Mouse (Mus musculus): ENCODE data around the gene Kif16b. TPM values are rescaled to one million over a fixed set of nuclear protein-coding genes. Genes with fewer than 3 reads are reported as not detected.
A peak's percentile ranks its signal among the peaks of the same experiment; 100 is the strongest.

Kif16b gene
- polyA plus RNA-seq, 1 experiment from 2014 or later, result 4.2 TPM

DNA sequence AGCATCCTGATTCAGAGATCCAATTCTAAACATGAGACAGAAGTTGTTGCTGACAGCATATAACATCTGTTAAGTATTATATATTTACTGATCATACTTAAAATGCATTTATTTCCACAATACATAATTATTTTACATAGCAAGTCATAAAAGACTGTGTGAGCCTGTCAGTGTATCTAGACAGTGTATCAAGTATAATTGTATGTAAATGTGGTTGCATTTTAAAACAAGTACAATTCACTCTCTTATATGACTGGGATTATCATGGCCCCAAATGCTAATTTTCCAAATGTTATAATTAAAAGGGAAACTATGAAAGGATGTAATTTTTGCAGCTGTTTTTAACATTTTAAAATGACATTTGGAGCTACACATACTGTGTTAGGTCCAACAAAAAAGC is 182.3 kb downstream of the Kif16b start:
- no peaks in the 10 kb centered on the region for H3K4me1 ChIP-seq (replicated peaks)
- H3K9ac ChIP-seq, result no peak overlapping the region
- no peak overlapping the region for H3K27ac ChIP-seq
- H3K27me3 ChIP-seq, result no peaks in the 10 kb centered on the region
- no peak overlapping the region for H3K4me3 ChIP-seq
- no peak overlapping the region for H3K4me2 ChIP-seq
- H3K36me3 ChIP-seq, result no peaks in the 10 kb centered on the region
- no peak for ATAC-seq (ENCODE audit: low FRiP score)
- H3K9me3 ChIP-seq, result no peaks in the 10 kb centered on the region

DNA sequence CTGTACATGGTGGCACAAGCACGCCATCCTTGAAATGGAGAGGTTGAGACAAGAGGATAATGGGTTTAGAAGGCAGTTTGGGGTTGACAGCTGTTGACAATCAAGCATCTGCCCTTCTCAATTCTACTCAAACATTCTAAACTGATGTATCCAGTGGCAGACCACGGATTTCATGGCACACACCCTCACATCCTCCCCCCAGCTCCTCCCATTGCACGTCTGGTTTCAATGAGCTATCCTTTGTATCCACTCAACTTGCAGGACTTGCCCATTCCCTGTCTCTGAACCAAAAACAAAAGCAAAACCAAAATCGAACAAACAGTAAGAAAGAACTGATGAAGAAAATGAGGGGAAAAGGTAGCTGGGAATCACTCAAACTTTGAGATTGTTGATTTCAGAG is 183.7 kb downstream of the Kif16b start:
- Histone ChIP-seq H3K4me3 (no peak overlapping the region), H3K9me3 (no peaks in the 10 kb centered on the region), H3K4me2 (no peak overlapping the region), H3K9ac (no peak overlapping the region), H3K27ac (no peak overlapping the region), H3K27me3 (no peaks in the 10 kb centered on the region), H3K4me1 (replicated peaks) (no peaks in the 10 kb centered on the region), H3K36me3 (peaks cover under 1% of the 10 kb centered on the region; the same call in 1 of the 2 replicates)
- no peak for ATAC-seq (ENCODE audit: low FRiP score)
- 82% methylated on average over 4 of the region's 4 CpGs for WGBS

DNA sequence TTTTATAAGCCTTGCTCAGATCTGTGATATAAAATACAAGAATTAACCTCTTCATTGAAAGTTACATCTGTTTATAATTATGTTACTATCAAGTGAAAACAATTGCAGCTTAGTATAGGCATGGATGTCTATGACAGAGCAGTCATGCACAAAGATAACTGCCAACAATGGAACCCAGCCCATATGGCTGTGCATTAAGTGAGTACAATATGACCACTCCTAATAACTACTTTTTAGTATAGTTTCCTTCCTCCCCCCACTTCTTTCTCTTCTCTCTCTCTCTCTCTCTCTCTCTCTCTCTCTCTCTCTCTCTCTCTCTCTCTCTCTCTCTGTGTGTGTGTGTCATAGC is 185.4 kb downstream of the Kif16b start:
- H3K27ac ChIP-seq, result no peak overlapping the region
- H3K4me3 ChIP-seq, result no peak overlapping the region
- no peak for ATAC-seq (ENCODE audit: low FRiP score)
- H3K27me3 ChIP-seq, result no peaks in the 10 kb centered on the region
- no peak overlapping the region for H3K9ac ChIP-seq
- no peak overlapping the region for H3K4me2 ChIP-seq
- H3K36me3 ChIP-seq, result peaks cover 16% of the 10 kb centered on the region
- H3K4me1 ChIP-seq (replicated peaks), result no peaks in the 10 kb centered on the region
- H3K9me3 ChIP-seq, result no peaks in the 10 kb centered on the region

DNA sequence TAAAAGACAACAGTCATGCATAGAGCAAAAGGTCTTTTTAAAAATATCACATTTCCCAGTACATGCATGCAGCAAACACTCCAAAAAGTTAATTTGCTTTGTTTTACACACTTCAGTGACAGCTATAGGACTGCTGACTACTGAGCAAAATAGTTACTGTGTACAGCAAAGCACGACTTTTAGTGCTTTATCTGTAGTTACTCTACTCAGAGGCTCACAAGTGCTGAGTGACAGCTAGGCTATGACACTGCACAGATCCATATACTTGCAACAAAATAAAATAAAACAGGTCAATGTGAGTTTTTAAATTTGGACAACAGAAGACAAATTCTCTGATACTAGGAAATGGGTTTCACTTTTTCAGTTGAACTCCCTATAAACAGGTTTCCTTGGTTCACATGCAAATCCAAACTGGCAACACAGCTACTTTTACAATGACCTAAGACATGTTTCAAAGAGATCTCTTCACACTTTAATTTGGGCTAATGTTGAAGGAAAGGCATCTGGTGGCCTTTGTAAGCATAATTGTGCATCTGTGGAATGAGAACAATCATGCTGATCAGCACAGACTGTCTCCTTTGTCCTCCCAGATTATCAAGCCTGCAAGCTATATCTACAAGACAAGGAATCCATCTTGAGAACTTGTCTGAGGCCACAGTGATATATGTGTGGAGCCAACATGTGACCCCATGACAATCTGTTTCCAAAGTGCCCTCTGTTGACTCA is 186.0 kb downstream of the Kif16b start:
- Histone ChIP-seq H3K9ac (no peak overlapping the region), H3K36me3 (peaks cover 16% of the 10 kb centered on the region), H3K4me2 (no peak overlapping the region), H3K27me3 (no peaks in the 10 kb centered on the region), H3K9me3 (no peaks in the 10 kb centered on the region), H3K27ac (no peak overlapping the region), H3K4me3 (no peak overlapping the region), H3K4me1 (replicated peaks) (no peaks in the 10 kb centered on the region)
- no peak for ATAC-seq (ENCODE audit: low FRiP score)
- WGBS, result 50% methylated on average over 1 of the region's 1 CpGs

DNA sequence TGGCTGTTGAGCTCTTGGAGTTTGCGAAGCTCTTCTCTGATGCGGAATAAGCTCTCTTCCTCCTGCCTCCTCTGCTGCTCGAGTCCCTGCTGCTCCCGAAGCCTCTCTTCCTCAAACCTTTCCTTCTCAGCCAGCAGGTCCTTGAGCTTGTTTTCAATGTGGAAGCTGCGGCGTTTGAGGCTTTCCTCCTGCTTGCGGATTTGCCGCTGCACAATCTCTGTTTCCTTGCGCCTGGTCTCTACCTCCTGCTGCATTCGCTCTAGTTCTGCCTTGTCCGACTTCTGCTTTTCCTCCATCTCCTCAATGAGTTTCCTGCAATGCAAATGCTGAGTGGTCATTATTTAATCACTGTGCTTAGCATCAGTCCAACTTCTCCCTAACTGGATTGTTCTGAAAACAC is 188.6 kb downstream of the Kif16b start:
- WGBS, result 84% methylated on average over 11 of the region's 11 CpGs
- no peak overlapping the region for H3K9ac ChIP-seq
- no peaks in the 10 kb centered on the region for H3K27me3 ChIP-seq
- H3K4me3 ChIP-seq, result no peak overlapping the region
- H3K27ac ChIP-seq, result no peak overlapping the region
- 0 out of 2 replicates have a peak, but pooled peaks cover 4% of the 10 kb centered on the region for H3K4me1 ChIP-seq (replicated peaks)
- no peak overlapping the region for H3K4me2 ChIP-seq
- peaks cover 16% of the 10 kb centered on the region for H3K36me3 ChIP-seq
- H3K9me3 ChIP-seq, result no peaks in the 10 kb centered on the region
- no peak for ATAC-seq (ENCODE audit: low FRiP score)

DNA sequence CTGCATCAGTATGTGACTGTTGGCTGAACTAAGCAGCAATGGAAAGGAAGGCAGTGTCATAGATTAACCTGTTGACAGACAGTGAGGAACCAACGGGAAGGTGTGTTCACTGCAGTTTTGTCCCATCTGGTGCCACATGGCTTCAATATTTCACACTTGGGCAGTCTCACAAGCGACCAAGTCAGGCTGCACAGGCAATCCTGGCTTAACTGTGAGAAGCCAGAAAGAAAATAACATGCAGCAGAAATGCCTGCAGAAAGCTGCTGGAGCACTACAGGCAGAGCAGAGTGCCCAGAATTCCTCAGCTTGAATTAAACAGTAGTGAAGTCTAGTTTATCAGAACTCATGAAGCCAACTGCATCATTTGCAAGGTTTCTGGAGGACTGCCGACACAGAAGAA is 192.0 kb downstream of the Kif16b start:
- 0 out of 2 replicates have a peak, but pooled peaks cover 4% of the 10 kb centered on the region for H3K4me1 ChIP-seq (replicated peaks)
- H3K27me3 ChIP-seq, result no peaks in the 10 kb centered on the region
- no peak overlapping the region for H3K4me2 ChIP-seq
- H3K9ac ChIP-seq, result no peak overlapping the region
- no peak overlapping the region for H3K27ac ChIP-seq
- no peaks in the 10 kb centered on the region for H3K9me3 ChIP-seq
- H3K36me3 ChIP-seq, result peaks cover 16% of the 10 kb centered on the region
- 74% methylated on average over 3 of the region's 3 CpGs for WGBS
- H3K4me3 ChIP-seq, result no peak overlapping the region
- ATAC-seq (ENCODE audit: low FRiP score), result no peak

DNA sequence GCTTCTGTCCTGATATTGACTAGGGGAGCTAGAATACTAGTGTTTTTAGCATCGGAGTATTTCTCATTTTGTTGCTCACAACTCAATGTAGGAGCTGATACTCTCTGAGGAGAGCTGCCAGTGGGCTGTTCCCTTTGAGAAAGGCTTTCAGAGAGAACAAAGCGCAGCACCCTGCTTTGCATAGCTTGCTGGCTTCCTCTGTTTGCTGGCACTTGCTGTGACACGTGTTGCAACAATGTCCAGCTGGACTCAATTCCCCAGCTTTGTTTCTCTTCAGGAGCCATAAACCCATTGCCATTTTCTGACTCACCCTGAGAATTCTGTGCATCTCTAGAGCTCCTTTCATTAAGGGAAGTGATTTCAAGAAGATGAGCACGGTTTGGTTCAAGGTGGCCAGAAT is 200.6 kb downstream of the Kif16b start:
- no peak overlapping the region for H3K4me2 ChIP-seq
- WGBS, result 34% methylated on average over 4 of the region's 4 CpGs
- H3K9me3 ChIP-seq, result no peaks in the 10 kb centered on the region
- 0 out of 2 replicates have a peak, but pooled peaks cover 3% of the 10 kb centered on the region for H3K36me3 ChIP-seq
- H3K4me1 ChIP-seq (replicated peaks), result no peaks in the 10 kb centered on the region
- H3K27ac ChIP-seq, result no peak overlapping the region
- no peaks in the 10 kb centered on the region for H3K27me3 ChIP-seq
- no peak overlapping the region for H3K9ac ChIP-seq
- H3K4me3 ChIP-seq, result no peak overlapping the region
- no peak for ATAC-seq (ENCODE audit: low FRiP score)

DNA sequence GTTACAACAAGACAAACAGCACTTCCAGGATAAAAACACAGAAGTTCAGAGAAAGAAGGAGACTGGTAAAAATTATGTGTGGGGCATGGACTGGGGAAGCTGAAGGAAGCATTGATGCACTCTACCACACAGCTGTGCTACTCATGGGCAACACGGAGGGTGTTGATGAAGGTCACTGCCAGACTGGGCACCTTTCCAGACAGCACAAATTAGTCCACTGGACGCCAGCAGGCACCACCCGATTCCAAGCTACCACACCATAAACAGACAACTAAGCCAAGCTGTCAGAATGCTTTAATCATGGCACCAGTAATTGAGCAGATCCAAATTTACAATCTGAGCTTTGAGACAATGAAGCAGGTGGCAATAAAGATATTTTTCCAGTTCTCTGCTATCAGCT is 202.7 kb downstream of the Kif16b start:
- H3K27ac ChIP-seq, result no peak overlapping the region
- peak; percentile 58; the same call in 1 of the 2 replicates for ATAC-seq (ENCODE audit: low FRiP score)
- 54% methylated on average over 3 of the region's 3 CpGs for WGBS
- H3K4me2 ChIP-seq, result no peak overlapping the region
- H3K9ac ChIP-seq, result no peak overlapping the region
- H3K4me3 ChIP-seq, result no peak overlapping the region
- H3K9me3 ChIP-seq, result no peaks in the 10 kb centered on the region
- no peaks in the 10 kb centered on the region for H3K27me3 ChIP-seq
- H3K36me3 ChIP-seq, result 0 out of 2 replicates have a peak, but pooled peaks cover 3% of the 10 kb centered on the region
- H3K4me1 ChIP-seq (replicated peaks), result 0 out of 2 replicates have a peak, but pooled peaks cover 6% of the 10 kb centered on the region

DNA sequence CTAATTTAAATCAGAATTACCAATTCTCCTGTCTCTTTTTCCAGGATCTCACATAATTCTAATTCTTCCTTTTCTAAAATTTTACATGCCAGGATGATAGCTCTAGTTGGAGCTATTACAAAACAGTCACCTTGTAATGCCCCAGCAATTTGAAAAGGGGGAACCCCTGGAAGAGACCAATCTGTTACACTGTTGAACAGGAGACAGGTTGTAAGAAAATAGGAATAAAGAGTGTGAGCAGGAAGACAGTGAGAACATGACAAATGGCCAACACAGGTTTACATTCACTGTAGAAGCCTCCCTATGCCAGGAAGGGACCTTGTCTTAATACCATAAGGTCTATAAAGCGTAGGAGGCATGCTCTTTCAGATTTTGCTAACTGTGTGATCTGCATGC is 206.4 kb downstream of the Kif16b start:
- WGBS, result 78% methylated on average over 1 of the region's 1 CpGs
- H3K4me3 ChIP-seq, result no peak overlapping the region
- H3K36me3 ChIP-seq, result 0 out of 2 replicates have a peak, but pooled peaks cover 2% of the 10 kb centered on the region
- no peaks in the 10 kb centered on the region for H3K27me3 ChIP-seq
- no peak overlapping the region for H3K9ac ChIP-seq
- no peak overlapping the region for H3K4me2 ChIP-seq
- 0 out of 2 replicates have a peak, but pooled peaks cover 6% of the 10 kb centered on the region for H3K4me1 ChIP-seq (replicated peaks)
- H3K27ac ChIP-seq, result no peak overlapping the region
- no peak for ATAC-seq (ENCODE audit: low FRiP score)
- no peaks in the 10 kb centered on the region for H3K9me3 ChIP-seq

DNA sequence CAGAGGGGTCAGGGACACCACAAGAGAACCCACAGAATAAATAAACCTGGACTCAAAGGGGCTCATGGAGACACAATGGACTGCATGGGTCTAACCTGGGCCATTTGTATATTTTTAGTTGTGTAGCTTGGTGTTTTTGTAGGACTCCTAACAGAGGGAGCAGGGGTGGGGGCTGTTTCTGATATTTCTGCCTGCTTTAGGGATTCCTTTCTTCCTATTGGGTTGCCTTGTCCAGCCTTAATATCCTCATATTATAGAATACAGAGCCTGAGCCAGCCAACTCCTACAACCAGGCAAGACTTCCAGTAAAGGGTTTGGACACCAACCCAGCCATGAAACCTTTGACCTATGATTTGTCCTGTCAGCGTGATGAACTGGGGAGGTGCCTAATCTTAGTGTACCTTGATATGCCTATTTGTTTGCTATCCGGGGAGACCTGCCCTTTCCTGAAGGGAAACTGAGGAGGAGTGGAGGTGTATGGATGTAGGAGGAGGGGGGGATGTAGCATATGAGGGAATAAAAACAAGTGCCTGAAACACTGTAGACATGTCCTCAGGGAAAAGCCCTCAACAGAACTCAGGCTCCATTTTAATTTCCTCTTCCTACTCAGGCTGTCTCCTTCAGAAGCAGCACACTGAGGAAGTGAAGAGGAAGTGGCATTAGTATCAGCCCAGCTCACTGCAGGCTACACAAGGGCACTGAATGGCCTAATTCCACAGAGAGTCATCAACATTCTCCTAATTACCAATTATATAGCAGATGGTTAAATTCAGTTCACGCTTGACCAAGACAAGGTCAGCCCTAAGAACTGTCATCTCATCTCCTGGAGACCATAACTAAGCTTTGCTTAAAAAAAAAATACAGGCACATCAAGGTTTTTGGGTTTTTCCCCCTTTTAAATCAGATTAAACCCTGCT is 207.1 kb downstream of the Kif16b start:
- WGBS, result 71% methylated on average over 3 of the region's 3 CpGs
- Histone ChIP-seq H3K4me1 (replicated peaks) (0 out of 2 replicates have a peak, but pooled peaks cover 6% of the 10 kb centered on the region), H3K9ac (no peak overlapping the region), H3K4me3 (no peak overlapping the region), H3K36me3 (no peaks in the 10 kb centered on the region), H3K27me3 (no peaks in the 10 kb centered on the region), H3K27ac (no peak overlapping the region), H3K9me3 (no peaks in the 10 kb centered on the region), H3K4me2 (no peak overlapping the region)
- no peak for ATAC-seq (ENCODE audit: low FRiP score)

DNA sequence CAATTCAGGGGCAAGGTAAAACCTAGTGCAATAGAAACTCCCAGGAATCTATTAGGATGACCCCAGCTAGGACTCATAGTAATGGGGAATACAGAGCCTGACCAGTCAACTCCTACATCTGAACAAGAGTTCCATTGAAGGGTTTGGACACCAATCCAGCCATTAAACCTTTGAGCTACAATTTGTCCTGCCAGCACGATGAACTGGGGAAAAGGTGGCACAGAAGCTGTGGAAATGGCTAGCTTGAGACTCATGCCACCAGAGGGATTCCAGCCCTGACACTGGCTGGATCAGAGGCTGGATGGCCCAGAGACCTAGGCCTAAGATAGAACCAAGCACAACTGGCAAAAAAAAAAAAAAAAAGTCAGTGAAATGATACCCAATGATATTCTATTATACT is 207.9 kb downstream of the Kif16b start:
- no peak overlapping the region for H3K4me3 ChIP-seq
- 0 out of 2 replicates have a peak, but pooled peaks cover 6% of the 10 kb centered on the region for H3K4me1 ChIP-seq (replicated peaks)
- H3K4me2 ChIP-seq, result no peak overlapping the region
- no peak overlapping the region for H3K9ac ChIP-seq
- no peaks in the 10 kb centered on the region for H3K27me3 ChIP-seq
- ATAC-seq (ENCODE audit: low FRiP score), result no peak
- no peaks in the 10 kb centered on the region for H3K36me3 ChIP-seq
- no peak overlapping the region for H3K27ac ChIP-seq
- no peaks in the 10 kb centered on the region for H3K9me3 ChIP-seq
- 93% methylated on average over 1 of the region's 1 CpGs for WGBS

DNA sequence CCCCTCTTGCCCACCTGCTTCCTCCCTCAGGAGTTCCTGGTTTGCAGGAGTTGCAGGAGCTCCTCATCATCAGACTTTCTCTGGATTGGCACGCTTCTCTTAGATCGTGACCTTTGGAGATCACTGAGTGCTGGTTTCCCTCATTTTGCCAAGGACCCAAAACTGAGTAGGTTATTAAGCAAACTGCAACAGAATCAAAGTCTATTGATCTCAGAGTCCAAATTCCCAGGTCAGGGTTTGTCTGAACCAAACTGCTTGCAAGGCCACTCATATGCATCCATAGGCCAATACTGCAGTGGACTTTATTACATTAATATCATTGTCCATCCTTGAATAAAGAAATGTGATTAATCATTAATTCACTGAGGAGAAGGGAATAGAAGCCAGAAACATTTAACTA is 211.8 kb downstream of the Kif16b start:
- Histone ChIP-seq H3K27me3 (no peaks in the 10 kb centered on the region), H3K9ac (no peak overlapping the region), H3K9me3 (no peaks in the 10 kb centered on the region), H3K4me2 (no peak overlapping the region), H3K4me3 (no peak overlapping the region), H3K4me1 (replicated peaks) (0 out of 2 replicates have a peak, but pooled peaks cover 4% of the 10 kb centered on the region), H3K27ac (no peak overlapping the region), H3K36me3 (no peaks in the 10 kb centered on the region)
- 94% methylated on average over 2 of the region's 2 CpGs for WGBS
- ATAC-seq (ENCODE audit: low FRiP score), result no peak
